In the genomic region with DNA sequence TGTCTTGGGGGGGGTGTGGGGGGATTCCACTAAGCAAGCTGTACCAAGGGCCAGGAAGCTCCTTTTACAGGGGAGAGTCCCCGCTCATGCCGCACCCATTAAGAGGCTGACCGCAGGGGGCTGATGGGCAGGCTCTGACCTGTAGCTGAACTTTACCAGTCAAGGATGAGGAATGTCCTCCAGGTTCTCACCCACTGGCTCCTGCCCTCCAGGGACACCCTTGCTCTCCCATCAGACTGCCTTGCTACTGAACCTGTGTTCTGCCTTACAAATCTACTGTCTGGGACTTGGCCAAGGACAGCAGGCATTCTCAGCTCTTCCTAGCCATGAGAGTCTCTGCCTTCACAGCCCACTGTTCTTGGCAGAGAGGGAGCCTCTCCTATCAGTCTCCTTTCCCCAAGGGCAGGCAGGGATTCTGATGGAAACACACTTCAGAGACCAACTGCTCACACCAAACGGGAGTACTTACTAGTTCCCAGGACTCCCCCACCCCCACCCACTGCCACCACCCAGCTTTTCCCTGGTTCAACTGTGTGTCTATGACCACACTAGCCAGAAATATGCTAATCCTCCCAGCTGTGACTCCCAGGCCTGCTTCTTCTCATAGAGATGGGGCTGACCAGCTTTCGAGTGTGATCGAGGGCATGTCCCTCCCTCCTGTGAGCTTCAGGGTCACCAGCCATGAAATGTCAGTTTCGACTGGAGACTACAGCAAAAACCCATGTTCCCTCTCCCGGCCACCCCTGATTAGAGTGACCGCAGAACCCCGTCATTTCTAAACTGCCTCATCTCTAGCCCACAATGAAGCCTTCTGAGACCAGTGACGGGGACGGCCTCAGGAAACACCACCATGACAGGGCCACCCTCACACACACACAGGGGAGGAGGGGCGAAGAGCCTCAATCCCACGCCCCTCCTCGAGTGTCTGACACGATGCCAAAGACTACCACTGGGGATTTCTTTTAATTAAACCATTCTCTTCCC, we compare ENCODE assay signal across 10 mouse cellular contexts. TPM values are rescaled to one million over a fixed set of nuclear protein-coding genes. Genes with fewer than 3 reads are reported as not detected.
DNase-seq lines count a peak whose midpoint lies in the region; ATAC-seq and TF ChIP-seq lines count a peak whose summit lies in the region.
"Had no signal": no experiment of that assay in that cellular context is flagged by ENCODE, and none has a peak within 500 bp of the region (broad histone marks: within the 10 kb centered on the region; RNA-seq: fewer than 3 reads in every experiment).

No protein-coding gene starts in this region.

- no peaks in the 10 kb centered on the region for H3K9me3 ChIP-seq in kidney, embryonic 16.5 days (ENCODE audit: low read length)
- H3K9me3 ChIP-seq in midbrain, postnatal 0 days (ENCODE audit: low read length): no peaks in the 10 kb centered on the region
- H3K9me3 ChIP-seq: embryonic facial prominence, embryonic 12.5 days had no signal

- H3K4me3 ChIP-seq in kidney, embryonic 16.5 days (ENCODE audit: low read length): no peak overlapping the region
- no peak overlapping the region for H3K4me3 ChIP-seq in midbrain, postnatal 0 days (ENCODE audit: low read depth, low read length)
- H3K4me3 ChIP-seq in layer of hippocampus, adult 2 months: no peak overlapping the region
- H3K4me3 ChIP-seq: embryonic facial prominence, embryonic 12.5 days had no signal

- no peak for TF ChIP-seq CTCF in midbrain, postnatal 0 days (IDR thresholded peaks at IDR 0.05)
- TF ChIP-seq CTCF in layer of hippocampus, adult 2 months (conservative IDR thresholded peaks at IDR 0.05): no peak

- H3K4me2 ChIP-seq in kidney, embryonic 16.5 days (replicated peaks; ENCODE audit: low read depth, low read length): no peak overlapping the region
- no peak overlapping the region for H3K4me2 ChIP-seq in midbrain, postnatal 0 days (ENCODE audit: low read depth, low read length, poor library complexity, severe bottlenecking)
- H3K4me2 ChIP-seq: embryonic facial prominence, embryonic 12.5 days had no signal

- no peaks in the 10 kb centered on the region for H3K36me3 ChIP-seq in kidney, embryonic 16.5 days (ENCODE audit: insufficient read depth, low read length)
- no peaks in the 10 kb centered on the region for H3K36me3 ChIP-seq in midbrain, postnatal 0 days (ENCODE audit: insufficient read depth, low read length)
- H3K36me3 ChIP-seq: embryonic facial prominence, embryonic 12.5 days had no signal

- peak overlapping the region; percentile 13 for H3K27ac ChIP-seq in kidney, embryonic 16.5 days (ENCODE audit: low read length)
- no peak overlapping the region for H3K27ac ChIP-seq in midbrain, postnatal 0 days (ENCODE audit: low read depth, low read length)
- no peak overlapping the region for H3K27ac ChIP-seq in layer of hippocampus, adult 2 months
- H3K27ac ChIP-seq: embryonic facial prominence, embryonic 12.5 days had no signal

- DNase-seq in kidney, adult 9 months: no peak
- DNase-seq in midbrain, postnatal 0 days (ENCODE audit: low spot score): peak; percentile 50
- no peak for DNase-seq in layer of hippocampus, adult 2 months (ENCODE audit: low spot score in 2 of 2)
- DNase-seq in frontal cortex, postnatal 25 days (ENCODE audit: low spot score in 2 of 2): no peak
- DNase-seq in layer of hippocampus, postnatal 14 days (ENCODE audit: low spot score in 2 of 2): no peak

- H3K9ac ChIP-seq in kidney, embryonic 16.5 days (replicated peaks; ENCODE audit: low read length): peak overlapping the region; percentile 39; the same call in 1 of the 2 replicates
- no peak overlapping the region for H3K9ac ChIP-seq in midbrain, postnatal 0 days (replicated peaks; ENCODE audit: low read length, poor library complexity, severe bottlenecking)
- H3K9ac ChIP-seq: embryonic facial prominence, embryonic 12.5 days had no signal

- no peaks in the 10 kb centered on the region for H3K27me3 ChIP-seq in kidney, embryonic 16.5 days (ENCODE audit: insufficient read depth, low read length)
- no peaks in the 10 kb centered on the region for H3K27me3 ChIP-seq in midbrain, postnatal 0 days (ENCODE audit: insufficient read depth, low read length)
- H3K27me3 ChIP-seq: embryonic facial prominence, embryonic 12.5 days had no signal

- peaks cover 45% of the 10 kb centered on the region for H3K4me1 ChIP-seq in kidney, embryonic 16.5 days (ENCODE audit: insufficient read depth, low read length)
- H3K4me1 ChIP-seq in midbrain, postnatal 0 days (ENCODE audit: insufficient read depth, low read length): peaks cover 8% of the 10 kb centered on the region; the same call in 1 of the 2 replicates

- WGBS in kidney, embryonic 16.5 days: 40% methylated on average over 16 of the region's 16 CpGs
- WGBS in midbrain, postnatal 0 days: 47% methylated on average over 16 of the region's 16 CpGs

- ATAC-seq in kidney, embryonic 16.5 days (ENCODE audit: low FRiP score, low TSS enrichment): peak; percentile 22; the same call in 1 of the 2 replicates
- ATAC-seq in CD4-positive, CD25-positive, alpha-beta regulatory T cell, adult 4 months: peak; percentile 7
- ATAC-seq in common myeloid progenitor, adult 5-6 weeks (replicated peaks; ENCODE audit: low read depth, poor library complexity, severe bottlenecking): peak; percentile 55
- no peak for ATAC-seq in midbrain, postnatal 0 days (ENCODE audit: low FRiP score)

RNA-seq across cellular contexts. Expression of gene Dad1, which starts 29.1 kb away (rescaled TPM):
- 422 and 474 TPM in 2 replicates for polyA plus RNA-seq in kidney, embryonic 16.5 days (2015; fragmentation: Nextera tagmentation; extraction: Ambion mirVana)
- polyA plus RNA-seq in CD4-positive, CD25-positive, alpha-beta regulatory T cell, adult 4 months (2017; shearing (Covaris generic)): 100 to 1,000 TPM; 437 to 457 TPM
- total RNA-seq in common myeloid progenitor, adult 5-6 weeks (2017): 97.2 and 98.8 TPM in 2 replicates
- 240 and 263 TPM in 2 replicates for total RNA-seq in midbrain, postnatal 0 days (2014; rRNA removed)
- polyA plus RNA-seq in midbrain, postnatal 0 days (2015; fragmentation: Nextera tagmentation; extraction: Ambion mirVana): 374 and 394 TPM in 2 replicates
- total RNA-seq in layer of hippocampus, adult 2 months (2021): 100 to 1,000 TPM; 119 to 121 TPM
- total RNA-seq in layer of hippocampus, postnatal 14 days (2021): 100 to 1,000 TPM; 123 to 124 TPM

RNA-seq across cellular contexts. Expression of gene Abhd4, which starts 29.2 kb away (rescaled TPM):
- 80.3 and 86.2 TPM in 2 replicates for polyA plus RNA-seq in kidney, embryonic 16.5 days (2015; fragmentation: Nextera tagmentation; extraction: Ambion mirVana)
- polyA plus RNA-seq in CD4-positive, CD25-positive, alpha-beta regulatory T cell, adult 4 months (2017; shearing (Covaris generic)): 10 to 100 TPM; 19.5 to 30.2 TPM
- 27.6 and 31.5 TPM in 2 replicates for total RNA-seq in common myeloid progenitor, adult 5-6 weeks (2017)
- total RNA-seq in midbrain, postnatal 0 days (2014; rRNA removed): 75.7 and 87.8 TPM in 2 replicates
- polyA plus RNA-seq in midbrain, postnatal 0 days (2015; fragmentation: Nextera tagmentation; extraction: Ambion mirVana): 56.4 and 67.6 TPM in 2 replicates
- total RNA-seq in layer of hippocampus, adult 2 months (2021): 10 to 100 TPM; 49.8 to 55.1 TPM
- total RNA-seq in layer of hippocampus, postnatal 14 days (2021): 10 to 100 TPM; 56.1 to 58.9 TPM

RNA-seq across cellular contexts. Expression of gene Olfr49, which starts 60.0 kb away (rescaled TPM):
- polyA plus RNA-seq in kidney, embryonic 16.5 days (2015; fragmentation: Nextera tagmentation; extraction: Ambion mirVana): not detected in 2 replicates
- polyA plus RNA-seq in CD4-positive, CD25-positive, alpha-beta regulatory T cell, adult 4 months (2017; shearing (Covaris generic)): under 1 TPM in 1 of 2 experiments, not detected in 1; 0.11 TPM
- not detected in 2 replicates for total RNA-seq in common myeloid progenitor, adult 5-6 weeks (2017)
- total RNA-seq in midbrain, postnatal 0 days (2014; rRNA removed): not detected in 2 replicates
- polyA plus RNA-seq in midbrain, postnatal 0 days (2015; fragmentation: Nextera tagmentation; extraction: Ambion mirVana): not detected in 2 replicates
- not detected for total RNA-seq in layer of hippocampus, adult 2 months (2021)
- total RNA-seq in layer of hippocampus, postnatal 14 days (2021): not detected
- total RNA-seq: megakaryocyte-erythroid progenitor cell, adult 5-6 weeks had no signal
- polyA plus RNA-seq: embryonic facial prominence, embryonic 12.5 days had no signal
